Mouse (Mus musculus): Measurements from ENCODE around the gene Sort1. TPM values are rescaled to one million over a fixed set of nuclear protein-coding genes. Genes with fewer than 3 reads are reported as not detected.
A peak's percentile ranks its signal among the peaks of the same experiment; 100 is the strongest.
"Not testable (repeated sequence)": the region's sequence is repeated elsewhere in the genome, so short reads cannot be mapped to it uniquely, and the experiment has no call there.

Sort1 gene
- polyA plus RNA-seq, 1 experiment from 2014 or later = 32.7 TPM

- H3K4me3 ChIP-seq (ENCODE audit: low read depth, low read length); H3K4me2 ChIP-seq (ENCODE audit: low read depth); DNase-seq (ENCODE audit: low spot score); H3K9me3 ChIP-seq (ENCODE audit: control insufficient read depth, low read length); ATAC-seq (ENCODE audit: insufficient read depth, low FRiP score, low TSS enrichment); H3K27me3 ChIP-seq (ENCODE audit: control insufficient read depth, insufficient read depth, low read length); H3K9ac ChIP-seq (ENCODE audit: low read length); H3K27ac ChIP-seq (ENCODE audit: low read depth, low read length); H3K36me3 ChIP-seq (ENCODE audit: control insufficient read depth, insufficient read depth, low read length): not testable (repeated sequence)
- peaks cover 10% of the 10 kb centered on the region; the same call in 1 of the 2 replicates for H3K4me1 ChIP-seq (ENCODE audit: control insufficient read depth, insufficient read depth, low read length)
- WGBS = 80% methylated on average over 5 of the region's 5 CpGs
Observed at GRCm38 (mm10) chr3:108279495-108279894, 4.4 kb upstream of the Sort1 start.

- no peaks in the 10 kb centered on the region for H3K36me3 ChIP-seq (ENCODE audit: control insufficient read depth, insufficient read depth, low read length)
- H3K27ac ChIP-seq (ENCODE audit: low read depth, low read length) = peak overlapping the region; percentile 83
- H3K9me3 ChIP-seq (ENCODE audit: control insufficient read depth, low read length) = no peaks in the 10 kb centered on the region
- ATAC-seq (ENCODE audit: insufficient read depth, low FRiP score, low TSS enrichment) = no peak
- no peaks in the 10 kb centered on the region for H3K27me3 ChIP-seq (ENCODE audit: control insufficient read depth, insufficient read depth, low read length)
- H3K9ac ChIP-seq (ENCODE audit: low read length) = no peak overlapping the region
- peak overlapping the region; percentile 87; the same call in 1 of the 2 replicates for H3K4me3 ChIP-seq (ENCODE audit: low read depth, low read length)
- peak overlapping the region; percentile 66 for H3K4me2 ChIP-seq (ENCODE audit: low read depth)
- 26% methylated on average over 12 of the region's 12 CpGs for WGBS
- H3K4me1 ChIP-seq (ENCODE audit: control insufficient read depth, insufficient read depth, low read length) = peaks cover 24% of the 10 kb centered on the region
- peak; percentile 47 for DNase-seq (ENCODE audit: low spot score)
Observed at GRCm38 (mm10) chr3:108282401-108283240, 1.3 kb upstream of the Sort1 start.

GRCm38 (mm10) chr3:108283241-108283561, 681 bp upstream of the Sort1 start:
- Histone ChIP-seq H3K27ac (ENCODE audit: low read depth, low read length) (peak overlapping the region; percentile 83), H3K36me3 (ENCODE audit: control insufficient read depth, insufficient read depth, low read length) (no peaks in the 10 kb centered on the region), H3K27me3 (ENCODE audit: control insufficient read depth, insufficient read depth, low read length) (no peaks in the 10 kb centered on the region), H3K9ac (ENCODE audit: low read length) (peak overlapping the region; percentile 59), H3K4me3 (ENCODE audit: low read depth, low read length) (peak overlapping the region; percentile 87), H3K4me1 (ENCODE audit: control insufficient read depth, insufficient read depth, low read length) (peaks cover 30% of the 10 kb centered on the region), H3K9me3 (ENCODE audit: control insufficient read depth, low read length) (no peaks in the 10 kb centered on the region), H3K4me2 (ENCODE audit: low read depth) (peak overlapping the region; percentile 66)
- WGBS = 11% methylated on average over 6 of the region's 6 CpGs
- no peak for DNase-seq (ENCODE audit: low spot score)
- peak; percentile 0; the same call in 1 of the 2 replicates for ATAC-seq (ENCODE audit: insufficient read depth, low FRiP score, low TSS enrichment)

GRCm38 (mm10) chr3:108285078-108285711, 1.3 kb downstream of the Sort1 start:
- H3K9me3 ChIP-seq (ENCODE audit: control insufficient read depth, low read length) = no peaks in the 10 kb centered on the region
- H3K4me1 ChIP-seq (ENCODE audit: control insufficient read depth, insufficient read depth, low read length) = peaks cover 39% of the 10 kb centered on the region
- no peak overlapping the region for H3K9ac ChIP-seq (ENCODE audit: low read length)
- ATAC-seq (ENCODE audit: insufficient read depth, low FRiP score, low TSS enrichment) (no peak), DNase-seq (ENCODE audit: low spot score) (no peak)
- H3K27ac ChIP-seq (ENCODE audit: low read depth, low read length) = no peak overlapping the region
- H3K27me3 ChIP-seq (ENCODE audit: control insufficient read depth, insufficient read depth, low read length) = no peaks in the 10 kb centered on the region
- H3K4me2 ChIP-seq (ENCODE audit: low read depth) = peak overlapping the region; percentile 66
- no peaks in the 10 kb centered on the region for H3K36me3 ChIP-seq (ENCODE audit: control insufficient read depth, insufficient read depth, low read length)
- peak overlapping the region; percentile 87 for H3K4me3 ChIP-seq (ENCODE audit: low read depth, low read length)
- WGBS = 63% methylated on average over 4 of the region's 4 CpGs

- no peak for ATAC-seq (ENCODE audit: insufficient read depth, low FRiP score, low TSS enrichment)
- Histone ChIP-seq H3K36me3 (ENCODE audit: control insufficient read depth, insufficient read depth, low read length) (no peaks in the 10 kb centered on the region), H3K27me3 (ENCODE audit: control insufficient read depth, insufficient read depth, low read length) (no peaks in the 10 kb centered on the region), H3K27ac (ENCODE audit: low read depth, low read length) (no peak overlapping the region), H3K9ac (ENCODE audit: low read length) (no peak overlapping the region), H3K4me1 (ENCODE audit: control insufficient read depth, insufficient read depth, low read length) (peaks cover 39% of the 10 kb centered on the region), H3K4me3 (ENCODE audit: low read depth, low read length) (no peak overlapping the region), H3K4me2 (ENCODE audit: low read depth) (no peak overlapping the region), H3K9me3 (ENCODE audit: control insufficient read depth, low read length) (no peaks in the 10 kb centered on the region)
- WGBS = 60% methylated on average over 14 of the region's 14 CpGs
- no peak for DNase-seq (ENCODE audit: low spot score)
Observed at GRCm38 (mm10) chr3:108286671-108287439, 3.0 kb downstream of the Sort1 start.

- 11% methylated on average over 17 of the region's 17 CpGs for WGBS
- DNase-seq (ENCODE audit: low spot score) (no peak), ATAC-seq (ENCODE audit: insufficient read depth, low FRiP score, low TSS enrichment) (no peak)
- H3K4me3 ChIP-seq (ENCODE audit: low read depth, low read length) = no peak overlapping the region
- peak overlapping the region; percentile 42; the same call in 1 of the 2 replicates for H3K27ac ChIP-seq (ENCODE audit: low read depth, low read length)
- peaks cover 32% of the 10 kb centered on the region for H3K4me1 ChIP-seq (ENCODE audit: control insufficient read depth, insufficient read depth, low read length)
- H3K27me3 ChIP-seq (ENCODE audit: control insufficient read depth, insufficient read depth, low read length) = no peaks in the 10 kb centered on the region
- peak overlapping the region; percentile 36; the same call in 1 of the 2 replicates for H3K9ac ChIP-seq (ENCODE audit: low read length)
- peak overlapping the region; percentile 24 for H3K4me2 ChIP-seq (ENCODE audit: low read depth)
- H3K36me3 ChIP-seq (ENCODE audit: control insufficient read depth, insufficient read depth, low read length) = no peaks in the 10 kb centered on the region
- H3K9me3 ChIP-seq (ENCODE audit: control insufficient read depth, low read length) = no peaks in the 10 kb centered on the region
Observed at GRCm38 (mm10) chr3:108287811-108288805, 4.2 kb downstream of the Sort1 start.

GRCm38 (mm10) chr3:108289311-108290130, 5.6 kb downstream of the Sort1 start:
- Histone ChIP-seq H3K9ac (ENCODE audit: low read length) (no peak overlapping the region), H3K4me3 (ENCODE audit: low read depth, low read length) (no peak overlapping the region), H3K9me3 (ENCODE audit: control insufficient read depth, low read length) (no peaks in the 10 kb centered on the region), H3K4me2 (ENCODE audit: low read depth) (no peak overlapping the region), H3K36me3 (ENCODE audit: control insufficient read depth, insufficient read depth, low read length) (no peaks in the 10 kb centered on the region), H3K27me3 (ENCODE audit: control insufficient read depth, insufficient read depth, low read length) (no peaks in the 10 kb centered on the region), H3K27ac (ENCODE audit: low read depth, low read length) (no peak overlapping the region), H3K4me1 (ENCODE audit: control insufficient read depth, insufficient read depth, low read length) (peaks cover 28% of the 10 kb centered on the region)
- 84% methylated on average over 13 of the region's 13 CpGs for WGBS
- DNase-seq (ENCODE audit: low spot score) (no peak), ATAC-seq (ENCODE audit: insufficient read depth, low FRiP score, low TSS enrichment) (no peak)

Measured in neural tube, embryonic 11.5 days (tissue).